ENCODE assay signal across 19 mouse cellular contexts in genomic region chr2:162401316-162402100, GRCm38 (mm10).
DNase-seq lines count a peak whose midpoint lies in the region; ATAC-seq lines count a peak whose summit lies in the region.
"Had no signal": no experiment of that assay in that cellular context is flagged by ENCODE, and none has a peak within 500 bp of the region (broad histone marks: within the 10 kb centered on the region; RNA-seq: fewer than 3 reads in every experiment).

No protein-coding gene starts in this region.

- H3K36me3 ChIP-seq in midbrain, embryonic 14.5 days (ENCODE audit: control insufficient read depth, insufficient read depth, low read length), result no peaks in the 10 kb centered on the region
- H3K36me3 ChIP-seq in midbrain, embryonic 11.5 days (ENCODE audit: control insufficient read depth, insufficient read depth, low read length), result no peaks in the 10 kb centered on the region
- H3K36me3 ChIP-seq: heart, embryonic 13.5 days; limb, embryonic 12.5 days; liver, embryonic 13.5 days; lung, embryonic 15.5 days; midbrain, embryonic 13.5 days had no signal

- no peak overlapping the region for H3K9ac ChIP-seq in midbrain, embryonic 14.5 days (replicated peaks; ENCODE audit: low read length)
- no peak overlapping the region for H3K9ac ChIP-seq in midbrain, embryonic 11.5 days (ENCODE audit: low read length)
- H3K9ac ChIP-seq: heart, embryonic 13.5 days; limb, embryonic 12.5 days; liver, embryonic 13.5 days; lung, embryonic 15.5 days; midbrain, embryonic 13.5 days had no signal

- peak; percentile 14 to 43 for DNase-seq in frontal cortex, postnatal 36 days (ENCODE audit: low spot score in 2 of 2)
- DNase-seq in frontal cortex, postnatal 14 days (ENCODE audit: low spot score in 2 of 2), result no peak
- no peak for DNase-seq in midbrain, embryonic 14.5 days
- DNase-seq in midbrain, embryonic 11.5 days (ENCODE audit: low spot score, missing footprints), result no peak
- peak; percentile 50 to 60 for DNase-seq in cerebellum, postnatal 10 days
- DNase-seq in embryo, embryonic 10.5 days (ENCODE audit: low spot score), result no peak
- DNase-seq: heart, postnatal 4 days; kidney, adult 2 months; kidney, postnatal 25 days; liver, embryonic 13.5 days; thymus, postnatal 25 days had no signal

- H3K4me1 ChIP-seq in midbrain, embryonic 14.5 days (ENCODE audit: control insufficient read depth, insufficient read depth, low read length), result no peaks in the 10 kb centered on the region
- H3K4me1 ChIP-seq in midbrain, embryonic 11.5 days (ENCODE audit: control insufficient read depth, insufficient read depth, low read length), result no peaks in the 10 kb centered on the region
- H3K4me1 ChIP-seq: heart, embryonic 13.5 days; limb, embryonic 12.5 days; liver, embryonic 13.5 days; lung, embryonic 15.5 days had no signal

- 60% methylated on average over 6 of the region's 6 CpGs for WGBS in midbrain, embryonic 14.5 days
- 70% methylated on average over 6 of the region's 6 CpGs for WGBS in midbrain, embryonic 11.5 days

- no peak overlapping the region for H3K27ac ChIP-seq in midbrain, embryonic 14.5 days (replicated peaks; ENCODE audit: low read depth, low read length)
- no peak overlapping the region for H3K27ac ChIP-seq in midbrain, embryonic 11.5 days (ENCODE audit: low read depth, low read length)
- H3K27ac ChIP-seq: heart, embryonic 13.5 days; limb, embryonic 12.5 days; liver, embryonic 13.5 days; lung, embryonic 15.5 days; midbrain, embryonic 13.5 days; stomach, postnatal 0 days had no signal

- H3K9me3 ChIP-seq in midbrain, embryonic 14.5 days (ENCODE audit: control insufficient read depth, low read length), result no peaks in the 10 kb centered on the region
- no peaks in the 10 kb centered on the region for H3K9me3 ChIP-seq in midbrain, embryonic 11.5 days (ENCODE audit: control insufficient read depth, low read length)
- H3K9me3 ChIP-seq: heart, embryonic 13.5 days; limb, embryonic 12.5 days; liver, embryonic 13.5 days; lung, embryonic 15.5 days; midbrain, embryonic 13.5 days had no signal

- ATAC-seq in midbrain, embryonic 14.5 days (ENCODE audit: low FRiP score, low TSS enrichment), result 0 out of 2 replicates have a peak, but pooled peaks have one; percentile 37
- ATAC-seq in midbrain, embryonic 11.5 days (ENCODE audit: low FRiP score), result no peak
- 0 out of 2 replicates have a peak, but pooled peaks have one; percentile 16 for ATAC-seq in neutrophil, adult 5-6 weeks (ENCODE audit: extremely low read depth, insufficient number of reproducible peaks, low FRiP score, poor library complexity, severe bottlenecking)
- ATAC-seq: forebrain, embryonic 16.5 days; midbrain, embryonic 13.5 days had no signal

- H3K4me2 ChIP-seq in midbrain, embryonic 14.5 days (ENCODE audit: low read length), result no peak overlapping the region
- H3K4me2 ChIP-seq in midbrain, embryonic 11.5 days, result no peak overlapping the region
- H3K4me2 ChIP-seq: heart, embryonic 13.5 days; limb, embryonic 12.5 days; liver, embryonic 13.5 days; lung, embryonic 15.5 days; midbrain, embryonic 13.5 days had no signal

- H3K27me3 ChIP-seq in midbrain, embryonic 14.5 days (ENCODE audit: control insufficient read depth, insufficient read depth, low read length), result no peaks in the 10 kb centered on the region
- no peaks in the 10 kb centered on the region for H3K27me3 ChIP-seq in midbrain, embryonic 11.5 days (ENCODE audit: control insufficient read depth, insufficient read depth, low read length)
- H3K27me3 ChIP-seq: heart, embryonic 13.5 days; limb, embryonic 12.5 days; liver, embryonic 13.5 days; lung, embryonic 15.5 days; midbrain, embryonic 13.5 days had no signal

- no peak overlapping the region for H3K4me3 ChIP-seq in midbrain, embryonic 14.5 days (replicated peaks; ENCODE audit: low read depth, low read length)
- no peak overlapping the region for H3K4me3 ChIP-seq in midbrain, embryonic 11.5 days (ENCODE audit: low read depth, low read length)
- H3K4me3 ChIP-seq: erythroblast, embryonic 14.5 days; heart, embryonic 13.5 days; limb, embryonic 12.5 days; liver, embryonic 13.5 days; lung, embryonic 15.5 days; midbrain, embryonic 13.5 days had no signal

Comparison
In these comparisons a context has a peak if more than half of its experiments do, and no peak if none do; other contexts are left out.
1. DNase-seq: peak in frontal cortex, postnatal 36 days (2 of 2) and cerebellum, postnatal 10 days (2 of 2); none in frontal cortex, postnatal 14 days (0 of 2), midbrain, embryonic 14.5 days (single experiment), midbrain, embryonic 11.5 days (single experiment) and embryo, embryonic 10.5 days (single experiment).